Mouse (Mus musculus) megakaryocyte, embryonic 14.5 days (primary cell): ENCODE measurements around the gene 1810013L24Rik.

Experiments used
- FLI1 ChIP-seq: IDR thresholded peaks from 2 replicates; pipeline ENCODE4 v1.6.1; 2012; ENCODE audit warnings: low read length, inconsistent platforms, mixed read lengths
- GATA1 ChIP-seq: IDR thresholded peaks from 3 replicates; pipeline ENCODE4 v1.6.1; 2012; ENCODE audit warnings: mixed read lengths, low read length, inconsistent platforms, borderline replicate concordance

DNA sequence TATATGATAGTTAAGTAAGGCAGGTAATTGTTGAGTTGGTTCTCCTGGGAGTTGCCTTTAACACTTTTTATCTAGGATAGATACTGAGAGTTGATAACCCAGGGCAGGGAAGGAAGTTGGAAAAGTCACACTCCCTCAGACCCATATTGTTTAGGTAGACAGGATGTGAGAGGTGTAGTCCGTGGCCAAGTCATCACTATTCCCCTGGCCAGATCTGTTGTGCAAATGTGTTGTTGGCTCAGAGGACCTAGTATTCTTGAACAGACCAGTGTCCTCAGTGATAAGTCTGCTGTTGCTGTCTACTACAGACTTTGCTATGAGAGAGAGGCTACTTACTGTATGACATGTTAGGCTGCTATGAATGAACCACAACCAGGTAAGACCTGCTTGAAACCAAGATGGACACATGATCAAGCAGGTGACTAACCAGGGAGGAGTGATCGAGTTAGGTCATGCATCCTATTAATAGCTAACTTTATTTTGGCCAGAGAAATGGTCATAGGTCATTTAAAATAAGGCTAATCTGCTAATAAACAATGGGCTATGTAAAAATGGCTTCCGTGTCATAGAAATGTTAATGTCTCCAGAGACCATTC lies 13.8 kb downstream of the 1810013L24Rik start:
- TF ChIP-seq GATA1 (no peak), FLI1 (no peak)
